Mouse (Mus musculus) kidney, embryonic 15.5 days (tissue): Measurements from ENCODE around the gene Pdap1. TPM values are rescaled to one million over a fixed set of nuclear protein-coding genes. Genes with fewer than 3 reads are reported as not detected.

Source experiments
- ATAC-seq: fragments of 200-750 bp; cut with Nextera tagmentation; replicated peaks from 2 replicates; pipeline ENCODE4 v1.8.0; 2017; ENCODE audit warnings: moderate TSS enrichment; ENCODE audit not compliant: low FRiP score
- H3K27ac ChIP-seq: fragments of 300-500 bp; sonication (generic); 2 replicates; pipeline ENCODE4 v1.5.1; 2015; ENCODE audit warnings: mild to moderate bottlenecking, inconsistent platforms
- H3K27me3 ChIP-seq: fragments of 300-500 bp; sonication (generic); 2 replicates; pipeline ENCODE4 v1.6.1; 2015; ENCODE audit warnings: inconsistent platforms
- H3K36me3 ChIP-seq: fragments of 300-500 bp; sonication (generic); 2 replicates; pipeline ENCODE4 v1.6.1; 2015; ENCODE audit warnings: inconsistent platforms
- H3K4me1 ChIP-seq: fragments of 300-500 bp; sonication (generic); 2 replicates; pipeline ENCODE4 v1.6.1; 2015; ENCODE audit warnings: inconsistent platforms
- H3K4me2 ChIP-seq: fragments of 300-500 bp; sonication (generic); 2 replicates; pipeline ENCODE4 v1.6.1; 2015; ENCODE audit warnings: moderate library complexity, mild to moderate bottlenecking, inconsistent platforms
- H3K4me3 ChIP-seq: fragments of 300-500 bp; sonication (generic); replicated peaks from 2 replicates; pipeline ENCODE4 v1.5.1; 2015; ENCODE audit warnings: mild to moderate bottlenecking, inconsistent platforms
- H3K9ac ChIP-seq: fragments of 300-500 bp; sonication (generic); 2 replicates; pipeline ENCODE4 v1.6.1; 2015; ENCODE audit warnings: mild to moderate bottlenecking, inconsistent platforms
- H3K9me3 ChIP-seq: fragments of 300-500 bp; sonication (generic); replicated peaks from 2 replicates; pipeline ENCODE4 v1.6.1; 2016; ENCODE audit warnings: inconsistent platforms
- WGBS: fragments of 180-500 bp; shearing (Covaris S2); methylation state at CpG from one replicate; pipeline ENCODE4 v1.1.7; 2015; ENCODE audit warnings: mixed read lengths; 5-methylcytosine and 5-hydroxymethylcytosine counted together
- polyA plus RNA-seq: library from polyadenylated mRNA; unstranded; fragments of >200 nt; fragmentation: Nextera tagmentation; extraction: Ambion mirVana; gene quantifications from 2 replicates; pipeline ENCODE4 v1.2.1, GENCODE M21; 2015

Gene Pdap1
- polyA plus RNA-seq, 1 experiment from 2014 or later: 104 TPM

GRCm38 (mm10) chr5:145118005-145118404, 22.0 kb downstream of the Pdap1 start:
- Histone ChIP-seq H3K27me3 (no peaks in the 10 kb centered on the region), H3K27ac (0 out of 2 replicates have a peak overlapping the region, but pooled peaks have one; percentile 29), H3K9me3 (no peaks in the 10 kb centered on the region), H3K4me3 (no peak overlapping the region), H3K9ac (no peak overlapping the region), H3K36me3 (peaks cover 15% of the 10 kb centered on the region), H3K4me2 (no peak overlapping the region), H3K4me1 (peaks cover 58% of the 10 kb centered on the region)
- no peak for ATAC-seq
- WGBS: 44% methylated on average over 6 of the region's 6 CpGs

GRCm38 (mm10) chr5:145116916-145117315, 23.1 kb downstream of the Pdap1 start:
- Histone ChIP-seq H3K9me3 (no peaks in the 10 kb centered on the region), H3K4me2 (peak overlapping the region; percentile 87), H3K27ac (peak overlapping the region; percentile 86), H3K36me3 (peaks cover 5% of the 10 kb centered on the region), H3K4me3 (peak overlapping the region; percentile 16; the same call in 1 of the 2 replicates), H3K27me3 (no peaks in the 10 kb centered on the region), H3K9ac (no peak overlapping the region), H3K4me1 (peaks cover 58% of the 10 kb centered on the region)
- no peak for ATAC-seq
- 42% methylated on average over 10 of the region's 10 CpGs for WGBS

- Histone ChIP-seq H3K4me2 (peak overlapping the region; percentile 87), H3K9me3 (no peaks in the 10 kb centered on the region), H3K9ac (no peak overlapping the region), H3K27me3 (no peaks in the 10 kb centered on the region), H3K4me3 (peak overlapping the region; percentile 16; the same call in 1 of the 2 replicates), H3K27ac (peak overlapping the region; percentile 86), H3K36me3 (0 out of 2 replicates have a peak, but pooled peaks cover 3% of the 10 kb centered on the region), H3K4me1 (peaks cover 57% of the 10 kb centered on the region)
- peak; percentile 38; the same call in 1 of the 2 replicates for ATAC-seq
- 26% methylated on average over 4 of the region's 4 CpGs for WGBS
Measured at GRCm38 (mm10) chr5:145116316-145116715, 23.7 kb downstream of the Pdap1 start.

GRCm38 (mm10) chr5:145115736-145116135, 24.3 kb downstream of the Pdap1 start:
- ATAC-seq: no peak
- H3K36me3 ChIP-seq: peaks cover 9% of the 10 kb centered on the region; the same call in 1 of the 2 replicates
- no peaks in the 10 kb centered on the region for H3K9me3 ChIP-seq
- peak overlapping the region; percentile 86 for H3K27ac ChIP-seq
- H3K27me3 ChIP-seq: no peaks in the 10 kb centered on the region
- H3K9ac ChIP-seq: no peak overlapping the region
- peak overlapping the region; percentile 16; the same call in 1 of the 2 replicates for H3K4me3 ChIP-seq
- 89% methylated on average over 5 of the region's 5 CpGs for WGBS
- peaks cover 51% of the 10 kb centered on the region for H3K4me1 ChIP-seq
- H3K4me2 ChIP-seq: peak overlapping the region; percentile 87

GRCm38 (mm10) chr5:145114606-145115473, 25.2 kb downstream of the Pdap1 start:
- Histone ChIP-seq H3K27me3 (no peaks in the 10 kb centered on the region), H3K36me3 (peaks cover 18% of the 10 kb centered on the region), H3K4me2 (peak overlapping the region; percentile 87), H3K9me3 (no peaks in the 10 kb centered on the region), H3K9ac (peak overlapping the region; percentile 68), H3K27ac (peak overlapping the region; percentile 48), H3K4me3 (peak overlapping the region; percentile 77), H3K4me1 (peaks cover 44% of the 10 kb centered on the region)
- ATAC-seq: peak; percentile 20
- 12% methylated on average over 40 of the region's 40 CpGs for WGBS

GRCm38 (mm10) chr5:145114071-145114605, 25.9 kb downstream of the Pdap1 start, which contains the start of gene Arpc1b:
Arpc1b (plus strand) TSS chr5:145114215.
- Histone ChIP-seq H3K36me3 (peaks cover 23% of the 10 kb centered on the region), H3K4me3 (peak within 1 kb of the TSS; percentile 77), H3K9ac (peak within 1 kb of the TSS; percentile 68), H3K9me3 (no peaks in the 10 kb centered on the region), H3K27ac (peak within 1 kb of the TSS; percentile 48), H3K4me1 (peaks cover 44% of the 10 kb centered on the region), H3K27me3 (no peaks in the 10 kb centered on the region), H3K4me2 (peak within 1 kb of the TSS; percentile 87)
- ATAC-seq: peak; percentile 83
- WGBS: under 1% methylated on average over 53 of the region's 53 CpGs

- no peak overlapping the region; the same call in 1 of the 2 replicates for H3K9ac ChIP-seq
- ATAC-seq: no peak
- H3K9me3 ChIP-seq: no peaks in the 10 kb centered on the region
- peaks cover 28% of the 10 kb centered on the region for H3K36me3 ChIP-seq
- peak overlapping the region; percentile 77 for H3K4me3 ChIP-seq
- no peaks in the 10 kb centered on the region for H3K27me3 ChIP-seq
- WGBS: 24% methylated on average over 2 of the region's 2 CpGs
- no peak overlapping the region for H3K27ac ChIP-seq
- H3K4me1 ChIP-seq: peaks cover 43% of the 10 kb centered on the region
- H3K4me2 ChIP-seq: peak overlapping the region; percentile 87
Measured at GRCm38 (mm10) chr5:145113416-145113815, 26.6 kb downstream of the Pdap1 start.

- no peak overlapping the region for H3K9ac ChIP-seq
- 75% methylated on average over 8 of the region's 8 CpGs for WGBS
- ATAC-seq: no peak
Measured at GRCm38 (mm10) chr5:145112566-145112965, 27.5 kb downstream of the Pdap1 start.

GRCm38 (mm10) chr5:145110401-145110800, 29.6 kb downstream of the Pdap1 start:
- Histone ChIP-seq H3K9me3 (no peaks in the 10 kb centered on the region), H3K4me1 (peaks cover 16% of the 10 kb centered on the region), H3K4me3 (no peak overlapping the region), H3K36me3 (peaks cover 58% of the 10 kb centered on the region), H3K27me3 (no peaks in the 10 kb centered on the region), H3K4me2 (no peak overlapping the region), H3K9ac (no peak overlapping the region), H3K27ac (no peak overlapping the region)
- 88% methylated on average over 6 of the region's 6 CpGs for WGBS
- ATAC-seq: no peak

More at GRCm38 (mm10) chr5:145112566-145112965, 27.5 kb downstream of the Pdap1 start:
- H3K4me3 ChIP-seq: no peak overlapping the region
- no peak overlapping the region for H3K27ac ChIP-seq
- H3K27me3 ChIP-seq: no peaks in the 10 kb centered on the region
- no peak overlapping the region for H3K4me2 ChIP-seq
- H3K36me3 ChIP-seq: peaks cover 36% of the 10 kb centered on the region
- no peaks in the 10 kb centered on the region for H3K9me3 ChIP-seq
- H3K4me1 ChIP-seq: peaks cover 36% of the 10 kb centered on the region

- H3K4me3 ChIP-seq: no peak overlapping the region
- no peaks in the 10 kb centered on the region for H3K4me1 ChIP-seq
- no peaks in the 10 kb centered on the region for H3K27me3 ChIP-seq
- H3K9ac ChIP-seq: no peak overlapping the region
- H3K27ac ChIP-seq: no peak overlapping the region
- H3K4me2 ChIP-seq: no peak overlapping the region
- ATAC-seq: no peak
- no peaks in the 10 kb centered on the region for H3K9me3 ChIP-seq
- 88% methylated on average over 9 of the region's 9 CpGs for WGBS
- H3K36me3 ChIP-seq: peaks cover 97% of the 10 kb centered on the region
Measured at GRCm38 (mm10) chr5:145105694-145106275, 34.3 kb downstream of the Pdap1 start.

GRCm38 (mm10) chr5:145104328-145104727, 35.7 kb downstream of the Pdap1 start:
- no peak overlapping the region for H3K4me2 ChIP-seq
- 92% methylated on average over 9 of the region's 9 CpGs for WGBS
- H3K4me3 ChIP-seq: no peak overlapping the region
- no peaks in the 10 kb centered on the region for H3K9me3 ChIP-seq
- H3K27me3 ChIP-seq: no peaks in the 10 kb centered on the region
- no peaks in the 10 kb centered on the region for H3K4me1 ChIP-seq
- H3K36me3 ChIP-seq: peaks cover 97% of the 10 kb centered on the region
- no peak for ATAC-seq
- H3K9ac ChIP-seq: no peak overlapping the region
- H3K27ac ChIP-seq: no peak overlapping the region

GRCm38 (mm10) chr5:145102706-145103105, 37.3 kb downstream of the Pdap1 start:
- H3K4me3 ChIP-seq: no peak overlapping the region
- no peaks in the 10 kb centered on the region for H3K4me1 ChIP-seq
- H3K27ac ChIP-seq: no peak overlapping the region
- no peaks in the 10 kb centered on the region for H3K27me3 ChIP-seq
- ATAC-seq: no peak
- H3K9me3 ChIP-seq: no peaks in the 10 kb centered on the region
- H3K4me2 ChIP-seq: no peak overlapping the region
- WGBS: 92% methylated on average over 4 of the region's 4 CpGs
- H3K9ac ChIP-seq: no peak overlapping the region
- H3K36me3 ChIP-seq: peaks cover 99% of the 10 kb centered on the region
